ENCODE assay signal across 27 mouse cellular contexts in genomic region chr8:34692606-34693005, GRCm38 (mm10).
DNase-seq lines count a peak whose midpoint lies in the region; ATAC-seq and TF ChIP-seq lines count a peak whose summit lies in the region.
"Had no signal": no experiment of that assay in that cellular context is flagged by ENCODE, and none has a peak within 500 bp of the region (broad histone marks: within the 10 kb centered on the region; RNA-seq: fewer than 3 reads in every experiment).

No protein-coding gene starts in this region.

- H3K27ac ChIP-seq in gastrocnemius, adult 2 months: no peak overlapping the region
- H3K27ac ChIP-seq: embryonic facial prominence, embryonic 15.5 days; forebrain, embryonic 15.5 days; heart, adult 2 months; heart, embryonic 13.5 days; hindbrain, embryonic 14.5 days; intestine, embryonic 15.5 days; liver, embryonic 13.5 days; stomach, embryonic 15.5 days had no signal

- intact Hi-C loops in gastrocnemius, adult 2 months (cut with DNase I): no loop called here
- intact Hi-C loops in heart, postnatal 14 days (cut with DNase I): no loop called here

- H3K4me3 ChIP-seq in gastrocnemius, adult 2 months: no peak overlapping the region
- H3K4me3 ChIP-seq: embryonic facial prominence, embryonic 15.5 days; forebrain, embryonic 15.5 days; heart, adult 2 months; heart, embryonic 13.5 days; intestine, embryonic 15.5 days; liver, embryonic 13.5 days; myocyte; stomach, embryonic 15.5 days had no signal

- TF ChIP-seq CTCF in gastrocnemius, adult 2 months (IDR thresholded peaks at IDR 0.05): no peak

- ATAC-seq in granulocyte monocyte progenitor cell, adult 5-6 weeks (replicated peaks; ENCODE audit: poor library complexity, severe bottlenecking): peak; percentile 41
- ATAC-seq: activated CD4-positive, CD25-positive, alpha-beta regulatory T cell, adult 4 months; forebrain, embryonic 15.5 days; intestine, embryonic 15.5 days; midbrain, embryonic 16.5 days had no signal

- peak; percentile 37 for DNase-seq in adrenal gland, postnatal 10 days
- no peak for DNase-seq in adrenal gland, adult (ENCODE audit: inconsistent age in 2 of 2, low spot score in 1 of 2)
- DNase-seq in 416B (ENCODE audit: low read depth): peak; percentile 8
- DNase-seq in lung, postnatal 14 days: peak; percentile 12
- DNase-seq in gastrocnemius, adult 2 months: no peak
- no peak for DNase-seq in urinary bladder, postnatal 36 days (ENCODE audit: low spot score in 2 of 2)
- no peak for DNase-seq in heart, postnatal 14 days
- DNase-seq: adrenal gland, postnatal 14 days; cerebellum, adult 9-11 months; gastrocnemius, postnatal 14 days; heart, adult 2 months; heart, postnatal 36 days; kidney, adult 8-10 months; kidney, postnatal 10 days; layer of hippocampus, postnatal 36 days; liver, embryonic 13.5 days; right cerebral cortex, postnatal 4 days had no signal

Comparison
In these comparisons a context has a peak if more than half of its experiments do, and no peak if none do; other contexts are left out.
1. DNase-seq: peak in adrenal gland, postnatal 10 days (single experiment), 416B (single experiment) and lung, postnatal 14 days (single experiment); none in adrenal gland, adult (0 of 2), gastrocnemius, adult 2 months (single experiment), urinary bladder, postnatal 36 days (0 of 2) and heart, postnatal 14 days (0 of 2).